In the genomic region with DNA sequence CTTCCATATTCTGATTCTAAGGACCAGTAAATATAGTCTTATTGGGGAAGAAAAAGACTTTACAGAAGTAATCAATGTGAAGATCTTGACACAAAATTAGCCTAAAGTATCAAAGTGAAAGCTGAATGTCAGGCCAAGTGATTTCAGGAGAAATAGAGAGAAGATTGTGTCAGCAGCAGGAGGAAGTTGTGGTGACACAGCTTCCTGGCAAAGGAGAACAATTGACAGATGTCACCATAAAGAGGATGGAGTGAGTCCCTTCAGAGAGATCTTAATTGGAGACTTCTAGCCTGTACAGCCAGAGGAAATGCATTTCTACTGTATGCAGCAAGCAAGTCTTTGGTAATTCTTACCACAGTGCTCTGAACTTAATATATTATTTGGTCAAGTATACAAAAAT, we compare ENCODE assay signal across 37 mouse cellular contexts. TPM values are rescaled to one million over a fixed set of nuclear protein-coding genes. Genes with fewer than 3 reads are reported as not detected.
DNase-seq lines count a peak whose midpoint lies in the region; ATAC-seq lines count a peak whose summit lies in the region.
"Had no signal": no experiment of that assay in that cellular context is flagged by ENCODE, and none has a peak within 500 bp of the region (broad histone marks: within the 10 kb centered on the region; RNA-seq: fewer than 3 reads in every experiment).

No protein-coding gene starts in this region.

- no peak overlapping the region for H3K4me2 ChIP-seq in forebrain, embryonic 12.5 days
- no peak overlapping the region for H3K4me2 ChIP-seq in intestine, embryonic 15.5 days (replicated peaks)
- H3K4me2 ChIP-seq: heart, embryonic 12.5 days; hindbrain, embryonic 14.5 days; limb, embryonic 12.5 days; neural tube, embryonic 15.5 days had no signal

- H3K9ac ChIP-seq in forebrain, embryonic 12.5 days, result no peak overlapping the region
- H3K9ac ChIP-seq in intestine, embryonic 15.5 days, result no peak overlapping the region
- H3K9ac ChIP-seq: heart, embryonic 12.5 days; hindbrain, embryonic 14.5 days; limb, embryonic 12.5 days; neural tube, embryonic 15.5 days had no signal

- ATAC-seq in CD4-positive, CD25-positive, alpha-beta regulatory T cell, adult 4 months, result peak; percentile 43
- peak; percentile 81 for ATAC-seq in inflammation-experienced regulatory T-cells, adult 6 months
- no peak for ATAC-seq in forebrain, embryonic 12.5 days (ENCODE audit: low FRiP score)
- no peak for ATAC-seq in intestine, embryonic 15.5 days
- ATAC-seq: intestine, embryonic 16.5 days; lung, postnatal 0 days had no signal

- H3K36me3 ChIP-seq in forebrain, embryonic 12.5 days (replicated peaks), result no peaks in the 10 kb centered on the region
- H3K36me3 ChIP-seq in intestine, embryonic 15.5 days, result no peaks in the 10 kb centered on the region
- H3K36me3 ChIP-seq: heart, embryonic 12.5 days; limb, embryonic 12.5 days; neural tube, embryonic 15.5 days had no signal

- H3K9me3 ChIP-seq in forebrain, embryonic 12.5 days, result no peaks in the 10 kb centered on the region
- H3K9me3 ChIP-seq in intestine, embryonic 15.5 days, result no peaks in the 10 kb centered on the region
- H3K9me3 ChIP-seq: heart, embryonic 12.5 days; limb, embryonic 12.5 days; neural tube, embryonic 15.5 days had no signal

- no peaks in the 10 kb centered on the region for H3K27me3 ChIP-seq in forebrain, embryonic 12.5 days
- H3K27me3 ChIP-seq in intestine, embryonic 15.5 days (replicated peaks), result no peaks in the 10 kb centered on the region
- H3K27me3 ChIP-seq: heart, embryonic 12.5 days; limb, embryonic 12.5 days; neural tube, embryonic 15.5 days had no signal

- peak; percentile 74 for DNase-seq in 416B (ENCODE audit: low read depth)
- DNase-seq in c-Kit-positive CD71-negative TER-119-negative erythroid progenitor cells, embryonic 14.5 days (ENCODE audit: low read depth), result peak; percentile 24
- DNase-seq in B cell, adult 2 months, result no peak
- no peak for DNase-seq in cerebellum, postnatal 4 days (ENCODE audit: low spot score in 2 of 2)
- DNase-seq: adrenal gland, postnatal 10 days; cerebellum, adult 11 months; cerebellum, adult 9-10 months; gastrocnemius, postnatal 25 days; heart, adult 18-20 months; heart, postnatal 4 days; kidney, adult 8-10 months; kidney, postnatal 10 days; lung, postnatal 4 days; retina, postnatal 1 day; right cerebral cortex, postnatal 14 days had no signal

- H3K4me3 ChIP-seq in forebrain, embryonic 12.5 days (replicated peaks), result no peak overlapping the region
- H3K4me3 ChIP-seq in intestine, embryonic 15.5 days (replicated peaks), result no peak overlapping the region
- H3K4me3 ChIP-seq: erythroblast, embryonic 14.5 days; heart, embryonic 12.5 days; limb, embryonic 12.5 days; neural tube, embryonic 15.5 days had no signal

- H3K4me1 ChIP-seq in forebrain, embryonic 12.5 days, result no peaks in the 10 kb centered on the region
- H3K4me1 ChIP-seq in intestine, embryonic 15.5 days (replicated peaks), result no peaks in the 10 kb centered on the region
- H3K4me1 ChIP-seq: heart, embryonic 12.5 days; limb, embryonic 12.5 days; neural tube, embryonic 15.5 days had no signal

- no peak overlapping the region for H3K27ac ChIP-seq in forebrain, embryonic 12.5 days
- H3K27ac ChIP-seq in intestine, embryonic 15.5 days, result no peak overlapping the region
- H3K27ac ChIP-seq: hindbrain, embryonic 14.5 days; limb, embryonic 12.5 days; neural tube, embryonic 15.5 days had no signal

RNA-seq across cellular contexts. Expression of a gene that starts 16.9 kb away (rescaled TPM):
- polyA plus RNA-seq in CD4-positive, CD25-positive, alpha-beta regulatory T cell, adult 4 months (2017; shearing (Covaris generic)), result not detected
- not detected for polyA plus RNA-seq in inflammation-experienced regulatory T-cells, adult 6 months (2017; shearing (Covaris generic))
- not detected in 2 replicates for polyA plus RNA-seq in forebrain, embryonic 12.5 days (2016; fragmentation: Nextera tagmentation; extraction: Ambion mirVana)
- polyA plus RNA-seq in intestine, embryonic 15.5 days (2015; fragmentation: Nextera tagmentation; extraction: Ambion mirVana), result not detected in 2 replicates
- polyA plus RNA-seq: C2C12; cortical plate, adult 2 months; embryonic facial prominence, embryonic 14.5 days; erythroblast, embryonic 14.5 days; forebrain, embryonic 11.5 days; heart, embryonic 12.5 days; heart, postnatal 0 days; hindbrain, embryonic 14.5 days; large intestine, adult 2 months; limb, embryonic 12.5 days; liver, adult 2 months; midbrain, embryonic 14.5 days; neural tube, embryonic 15.5 days; small intestine, adult 2 months; stomach, embryonic 14.5 days had no signal

RNA-seq across cellular contexts. Expression of a gene that starts 21.0 kb away (rescaled TPM):
- not detected for polyA plus RNA-seq in CD4-positive, CD25-positive, alpha-beta regulatory T cell, adult 4 months (2017; shearing (Covaris generic))
- polyA plus RNA-seq in inflammation-experienced regulatory T-cells, adult 6 months (2017; shearing (Covaris generic)), result not detected
- 1.9 and 3.2 TPM in 2 replicates for polyA plus RNA-seq in forebrain, embryonic 12.5 days (2016; fragmentation: Nextera tagmentation; extraction: Ambion mirVana)
- polyA plus RNA-seq in intestine, embryonic 15.5 days (2015; fragmentation: Nextera tagmentation; extraction: Ambion mirVana), result 3.3 and 3.6 TPM in 2 replicates
- polyA plus RNA-seq: C2C12; cortical plate, adult 2 months; large intestine, adult 2 months; liver, adult 2 months; small intestine, adult 2 months; urinary bladder, adult 2 months had no signal

Comparison
In these comparisons a context has a peak if more than half of its experiments do, and no peak if none do; other contexts are left out.
1. DNase-seq: peak in 416B (single experiment) and c-Kit-positive CD71-negative TER-119-negative erythroid progenitor cells, embryonic 14.5 days (single experiment); none in B cell, adult 2 months (0 of 2) and cerebellum, postnatal 4 days (0 of 2).
2. ATAC-seq: peak in CD4-positive, CD25-positive, alpha-beta regulatory T cell, adult 4 months (single experiment) and inflammation-experienced regulatory T-cells, adult 6 months (single experiment); none in forebrain, embryonic 12.5 days (single experiment) and intestine, embryonic 15.5 days (single experiment).